Mouse (Mus musculus): ENCODE data around the gene Neu1. TPM values are rescaled to one million over a fixed set of nuclear protein-coding genes. Genes with fewer than 3 reads are reported as not detected.
"Not testable (repeated sequence)": the region's sequence is repeated elsewhere in the genome, so short reads cannot be mapped to it uniquely, and the experiment has no call there.

The Neu1 gene
- polyA plus RNA-seq, 1 experiment = 13.6 TPM

- Histone ChIP-seq H3K9ac (ENCODE audit: low read depth, poor library complexity, severe bottlenecking) (peak overlapping the region; percentile 94), H3K4me1 (ENCODE audit: control insufficient read depth, insufficient read depth, low read length) (no peaks in the 10 kb centered on the region), H3K36me3 (ENCODE audit: control insufficient read depth, insufficient read depth, low read length, poor library complexity, severe bottlenecking) (no peaks in the 10 kb centered on the region), H3K27me3 (ENCODE audit: control insufficient read depth, insufficient read depth, low read length, poor library complexity, severe bottlenecking) (no peaks in the 10 kb centered on the region), H3K9me3 (replicated peaks; ENCODE audit: control insufficient read depth, insufficient read depth, low read length, poor library complexity, severe bottlenecking) (no peaks in the 10 kb centered on the region), H3K4me3 (ENCODE audit: low read depth, low read length) (peak overlapping the region; percentile 56), H3K27ac (ENCODE audit: insufficient read depth, low read length) (no peak overlapping the region)
- no peak for TF ChIP-seq CTCF (IDR thresholded peaks at IDR 0.05; ENCODE audit: low read depth, low read length)
- no peak for TF ChIP-seq EP300 (IDR thresholded peaks at IDR 0.05; ENCODE audit: insufficient read depth, low read depth, low read length)
- TF ChIP-seq POLR2A (IDR thresholded peaks at IDR 0.05; ENCODE audit: insufficient read depth, low read length) = no peak
Observed at GRCm38 (mm10) chr17:34899053-34899889, 31.8 kb upstream of the Neu1 start.

GRCm38 (mm10) chr17:34899890-34900243 lies 31.2 kb upstream of the Neu1 start:
- Histone ChIP-seq H3K27ac (ENCODE audit: insufficient read depth, low read length) (no peak overlapping the region), H3K9me3 (replicated peaks; ENCODE audit: control insufficient read depth, insufficient read depth, low read length, poor library complexity, severe bottlenecking) (no peaks in the 10 kb centered on the region), H3K36me3 (ENCODE audit: control insufficient read depth, insufficient read depth, low read length, poor library complexity, severe bottlenecking) (no peaks in the 10 kb centered on the region), H3K27me3 (ENCODE audit: control insufficient read depth, insufficient read depth, low read length, poor library complexity, severe bottlenecking) (no peaks in the 10 kb centered on the region), H3K9ac (ENCODE audit: low read depth, poor library complexity, severe bottlenecking) (peak overlapping the region; percentile 94), H3K4me3 (ENCODE audit: low read depth, low read length) (peak overlapping the region; percentile 56), H3K4me1 (ENCODE audit: control insufficient read depth, insufficient read depth, low read length) (no peaks in the 10 kb centered on the region)
- TF ChIP-seq POLR2A (IDR thresholded peaks at IDR 0.05; ENCODE audit: insufficient read depth, low read length) (no peak), EP300 (IDR thresholded peaks at IDR 0.05; ENCODE audit: insufficient read depth, low read depth, low read length) (no peak), CTCF (IDR thresholded peaks at IDR 0.05; ENCODE audit: low read depth, low read length) (no peak)

GRCm38 (mm10) chr17:34900826-34901225 lies 30.2 kb upstream of the Neu1 start:
- H3K9me3 ChIP-seq (replicated peaks; ENCODE audit: control insufficient read depth, insufficient read depth, low read length, poor library complexity, severe bottlenecking); H3K27ac ChIP-seq (ENCODE audit: insufficient read depth, low read length); H3K4me1 ChIP-seq (ENCODE audit: control insufficient read depth, insufficient read depth, low read length); H3K9ac ChIP-seq (ENCODE audit: low read depth, poor library complexity, severe bottlenecking); H3K36me3 ChIP-seq (ENCODE audit: control insufficient read depth, insufficient read depth, low read length, poor library complexity, severe bottlenecking); H3K27me3 ChIP-seq (ENCODE audit: control insufficient read depth, insufficient read depth, low read length, poor library complexity, severe bottlenecking); H3K4me3 ChIP-seq (ENCODE audit: low read depth, low read length): not testable (repeated sequence)

GRCm38 (mm10) chr17:34901948-34902347 lies 29.1 kb upstream of the Neu1 start:
- H3K4me3 ChIP-seq (ENCODE audit: low read depth, low read length); H3K9me3 ChIP-seq (replicated peaks; ENCODE audit: control insufficient read depth, insufficient read depth, low read length, poor library complexity, severe bottlenecking); H3K36me3 ChIP-seq (ENCODE audit: control insufficient read depth, insufficient read depth, low read length, poor library complexity, severe bottlenecking); H3K4me1 ChIP-seq (ENCODE audit: control insufficient read depth, insufficient read depth, low read length); H3K9ac ChIP-seq (ENCODE audit: low read depth, poor library complexity, severe bottlenecking); H3K27me3 ChIP-seq (ENCODE audit: control insufficient read depth, insufficient read depth, low read length, poor library complexity, severe bottlenecking): not testable (repeated sequence)
- H3K27ac ChIP-seq (ENCODE audit: insufficient read depth, low read length) = peak overlapping the region; percentile 62; the same call in 1 of the 2 replicates

GRCm38 (mm10) chr17:34902895-34903294 lies 28.2 kb upstream of the Neu1 start:
- Histone ChIP-seq H3K27me3 (ENCODE audit: control insufficient read depth, insufficient read depth, low read length, poor library complexity, severe bottlenecking) (no peaks in the 10 kb centered on the region), H3K27ac (ENCODE audit: insufficient read depth, low read length) (peak overlapping the region; percentile 62), H3K36me3 (ENCODE audit: control insufficient read depth, insufficient read depth, low read length, poor library complexity, severe bottlenecking) (peaks cover 4% of the 10 kb centered on the region; the same call in 1 of the 2 replicates), H3K9me3 (replicated peaks; ENCODE audit: control insufficient read depth, insufficient read depth, low read length, poor library complexity, severe bottlenecking) (no peaks in the 10 kb centered on the region), H3K4me3 (ENCODE audit: low read depth, low read length) (no peak overlapping the region), H3K9ac (ENCODE audit: low read depth, poor library complexity, severe bottlenecking) (no peak overlapping the region), H3K4me1 (ENCODE audit: control insufficient read depth, insufficient read depth, low read length) (no peaks in the 10 kb centered on the region)
- TF ChIP-seq CTCF (IDR thresholded peaks at IDR 0.05; ENCODE audit: low read depth, low read length) = no peak
- TF ChIP-seq POLR2A (IDR thresholded peaks at IDR 0.05; ENCODE audit: insufficient read depth, low read length) = no peak
- TF ChIP-seq EP300 (IDR thresholded peaks at IDR 0.05; ENCODE audit: insufficient read depth, low read depth, low read length) = peak; percentile 71; the same call in 1 of the 2 replicates

- H3K36me3 ChIP-seq (ENCODE audit: control insufficient read depth, insufficient read depth, low read length, poor library complexity, severe bottlenecking) = peaks cover 19% of the 10 kb centered on the region
- TF ChIP-seq EP300 (IDR thresholded peaks at IDR 0.05; ENCODE audit: insufficient read depth, low read depth, low read length) (peak; percentile 95), CTCF (IDR thresholded peaks at IDR 0.05; ENCODE audit: low read depth, low read length) (no peak), POLR2A (IDR thresholded peaks at IDR 0.05; ENCODE audit: insufficient read depth, low read length) (peak; percentile 42)
- H3K27ac ChIP-seq (ENCODE audit: insufficient read depth, low read length) = peak overlapping the region; percentile 10
- peak overlapping the region; percentile 48 for H3K4me3 ChIP-seq (ENCODE audit: low read depth, low read length)
- peaks cover 2% of the 10 kb centered on the region for H3K4me1 ChIP-seq (ENCODE audit: control insufficient read depth, insufficient read depth, low read length)
- no peaks in the 10 kb centered on the region for H3K9me3 ChIP-seq (replicated peaks; ENCODE audit: control insufficient read depth, insufficient read depth, low read length, poor library complexity, severe bottlenecking)
- H3K9ac ChIP-seq (ENCODE audit: low read depth, poor library complexity, severe bottlenecking) = peak overlapping the region; percentile 23; the same call in 1 of the 2 replicates
- H3K27me3 ChIP-seq (ENCODE audit: control insufficient read depth, insufficient read depth, low read length, poor library complexity, severe bottlenecking) = no peaks in the 10 kb centered on the region
Observed at GRCm38 (mm10) chr17:34910982-34911381, 20.1 kb upstream of the Neu1 start.

Data from ES-Bruce4 (cell line).